Mouse (Mus musculus): ENCODE data around the gene Serpina9. TPM values are rescaled to one million over a fixed set of nuclear protein-coding genes. Genes with fewer than 3 reads are reported as not detected.
"Not testable (repeated sequence)": the region's sequence is repeated elsewhere in the genome, so short reads cannot be mapped to it uniquely, and the experiment has no call there.

Gene Serpina9
- total RNA-seq, 1 experiment = 0.18 TPM

GRCm38 (mm10) chr12:103963288-103963687 lies 50.3 kb downstream of the Serpina9 start:
- DNase-seq (ENCODE audit: low read depth, low spot score) = no peak
- no peak for TF ChIP-seq MAFK (IDR thresholded peaks at IDR 0.05; ENCODE audit: insufficient read depth, low read depth, low read length)
- in situ Hi-C loops (cut with MboI; ENCODE audit: low sequenced_read_pairs in 2 of 2, unreplicated experiment in 2 of 2) = loop anchor here in 1 of 2 experiments (10.0 kb wide), 1 partner anchor 68 kb away; no protein-coding TSS in a partner anchor
- H3K4me3 ChIP-seq (ENCODE audit: insufficient read depth in 1 of 2, low read depth in 1 of 2, low read length in 2 of 2, poor library complexity in 1 of 2, severe bottlenecking in 1 of 2) = no peak overlapping the region
- no peak overlapping the region for H3K27ac ChIP-seq (ENCODE audit: insufficient read depth, low read depth, low read length, poor library complexity, severe bottlenecking)
- no peaks in the 10 kb centered on the region for H3K4me1 ChIP-seq (ENCODE audit: control insufficient read depth in 2 of 2, insufficient read depth in 2 of 2, low read length in 2 of 2, poor library complexity in 1 of 2)
- peaks cover 5% of the 10 kb centered on the region for H3K9me3 ChIP-seq (ENCODE audit: control insufficient read depth, insufficient read depth, low read depth, low read length)
- H3K9ac ChIP-seq (ENCODE audit: insufficient read depth, low read depth, low read length, poor library complexity, severe bottlenecking) = no peak overlapping the region
- no peaks in the 10 kb centered on the region for H3K36me3 ChIP-seq (ENCODE audit: control insufficient read depth, insufficient read depth, low read length, poor library complexity, severe bottlenecking)

- DNase-seq (ENCODE audit: low read depth, low spot score) = no peak
- no peak overlapping the region for H3K9ac ChIP-seq (ENCODE audit: insufficient read depth, low read depth, low read length, poor library complexity, severe bottlenecking)
- no peak overlapping the region for H3K4me3 ChIP-seq (ENCODE audit: insufficient read depth in 1 of 2, low read depth in 1 of 2, low read length in 2 of 2, poor library complexity in 1 of 2, severe bottlenecking in 1 of 2)
- in situ Hi-C loops (cut with MboI; ENCODE audit: low sequenced_read_pairs in 2 of 2, unreplicated experiment in 2 of 2) = loop anchor here in 1 of 2 experiments (10.0 kb wide), 1 partner anchor 68 kb away; no protein-coding TSS in a partner anchor
- H3K36me3 ChIP-seq (ENCODE audit: control insufficient read depth, insufficient read depth, low read length, poor library complexity, severe bottlenecking) = no peaks in the 10 kb centered on the region
- TF ChIP-seq CHD2 (IDR thresholded peaks at IDR 0.05; ENCODE audit: low read depth, low read length) = no peak
- no peak for TF ChIP-seq ZNF384 (IDR thresholded peaks at IDR 0.05; ENCODE audit: low read depth, low read length)
- TF ChIP-seq MAFK (IDR thresholded peaks at IDR 0.05; ENCODE audit: insufficient read depth, low read depth, low read length) = no peak
- TF ChIP-seq HCFC1 (IDR thresholded peaks at IDR 0.05; ENCODE audit: borderline replicate concordance, insufficient read depth, low read length) = no peak
- TF ChIP-seq ZC3H11A (IDR thresholded peaks at IDR 0.05; ENCODE audit: borderline replicate concordance, low read depth, low read length) = no peak
- H3K9me3 ChIP-seq (ENCODE audit: control insufficient read depth, insufficient read depth, low read depth, low read length) = peaks cover 5% of the 10 kb centered on the region
- H3K27ac ChIP-seq (ENCODE audit: insufficient read depth, low read depth, low read length, poor library complexity, severe bottlenecking) = no peak overlapping the region
- no peaks in the 10 kb centered on the region for H3K4me1 ChIP-seq (ENCODE audit: control insufficient read depth in 2 of 2, insufficient read depth in 2 of 2, low read length in 2 of 2, poor library complexity in 1 of 2)
Observed at GRCm38 (mm10) chr12:103962860-103963259, 50.7 kb downstream of the Serpina9 start.

GRCm38 (mm10) chr12:103962337-103962736 lies 51.2 kb downstream of the Serpina9 start:
- Histone ChIP-seq H3K4me1 (ENCODE audit: control insufficient read depth in 2 of 2, insufficient read depth in 2 of 2, low read length in 2 of 2, poor library complexity in 1 of 2) (no peaks in the 10 kb centered on the region), H3K9ac (ENCODE audit: insufficient read depth, low read depth, low read length, poor library complexity, severe bottlenecking) (no peak overlapping the region), H3K4me3 (ENCODE audit: insufficient read depth in 1 of 2, low read depth in 1 of 2, low read length in 2 of 2, poor library complexity in 1 of 2, severe bottlenecking in 1 of 2) (no peak overlapping the region), H3K27ac (ENCODE audit: insufficient read depth, low read depth, low read length, poor library complexity, severe bottlenecking) (no peak overlapping the region), H3K36me3 (ENCODE audit: control insufficient read depth, insufficient read depth, low read length, poor library complexity, severe bottlenecking) (no peaks in the 10 kb centered on the region), H3K9me3 (ENCODE audit: control insufficient read depth, insufficient read depth, low read depth, low read length) (peaks cover 5% of the 10 kb centered on the region)
- no peak for DNase-seq (ENCODE audit: low read depth, low spot score)
- in situ Hi-C loops (cut with MboI; ENCODE audit: low sequenced_read_pairs in 2 of 2, unreplicated experiment in 2 of 2) = loop anchor here in 1 of 2 experiments (10.0 kb wide), 1 partner anchor 68 kb away; no protein-coding TSS in a partner anchor
- TF ChIP-seq ZNF384 (IDR thresholded peaks at IDR 0.05; ENCODE audit: low read depth, low read length) (no peak), CHD2 (IDR thresholded peaks at IDR 0.05; ENCODE audit: low read depth, low read length) (no peak), HCFC1 (IDR thresholded peaks at IDR 0.05; ENCODE audit: borderline replicate concordance, insufficient read depth, low read length) (no peak), ZC3H11A (IDR thresholded peaks at IDR 0.05; ENCODE audit: borderline replicate concordance, low read depth, low read length) (no peak), MAFK (IDR thresholded peaks at IDR 0.05; ENCODE audit: insufficient read depth, low read depth, low read length) (no peak)

- Histone ChIP-seq H3K36me3 (ENCODE audit: control insufficient read depth, insufficient read depth, low read length, poor library complexity, severe bottlenecking) (no peaks in the 10 kb centered on the region), H3K9me3 (ENCODE audit: control insufficient read depth, insufficient read depth, low read depth, low read length) (no peaks in the 10 kb centered on the region), H3K4me1 (ENCODE audit: control insufficient read depth in 2 of 2, insufficient read depth in 2 of 2, low read length in 2 of 2, poor library complexity in 1 of 2) (no peaks in the 10 kb centered on the region), H3K9ac (ENCODE audit: insufficient read depth, low read depth, low read length, poor library complexity, severe bottlenecking) (no peak overlapping the region), H3K27ac (ENCODE audit: insufficient read depth, low read depth, low read length, poor library complexity, severe bottlenecking) (no peak overlapping the region), H3K4me3 (ENCODE audit: insufficient read depth in 1 of 2, low read depth in 1 of 2, low read length in 2 of 2, poor library complexity in 1 of 2, severe bottlenecking in 1 of 2) (no peak overlapping the region)
- in situ Hi-C loops (cut with MboI; ENCODE audit: low sequenced_read_pairs in 2 of 2, unreplicated experiment in 2 of 2) = loop anchor here in 1 of 2 experiments (10.0 kb wide), 1 partner anchor 67 kb away; no protein-coding TSS in a partner anchor
- TF ChIP-seq HCFC1 (IDR thresholded peaks at IDR 0.05; ENCODE audit: borderline replicate concordance, insufficient read depth, low read length) (no peak), MAFK (IDR thresholded peaks at IDR 0.05; ENCODE audit: insufficient read depth, low read depth, low read length) (no peak)
- DNase-seq (ENCODE audit: low read depth, low spot score) = no peak
Observed at GRCm38 (mm10) chr12:103961716-103962115, 51.8 kb downstream of the Serpina9 start.

GRCm38 (mm10) chr12:103958798-103959197 lies 54.8 kb downstream of the Serpina9 start, which contains the start of gene Serpina1e:
Gene Serpina1e, minus strand, starts transcription at chr12:103958975.
- H3K27ac ChIP-seq (ENCODE audit: insufficient read depth, low read depth, low read length, poor library complexity, severe bottlenecking) = no peak within 1 kb of the TSS
- no peaks in the 10 kb centered on the region for H3K4me1 ChIP-seq (ENCODE audit: control insufficient read depth in 2 of 2, insufficient read depth in 2 of 2, low read length in 2 of 2, poor library complexity in 1 of 2)
- no peaks in the 10 kb centered on the region for H3K9me3 ChIP-seq (ENCODE audit: control insufficient read depth, insufficient read depth, low read depth, low read length)
- TF ChIP-seq CHD2 (IDR thresholded peaks at IDR 0.05; ENCODE audit: low read depth, low read length) (no peak), ZNF384 (IDR thresholded peaks at IDR 0.05; ENCODE audit: low read depth, low read length) (no peak), MAFK (IDR thresholded peaks at IDR 0.05; ENCODE audit: insufficient read depth, low read depth, low read length) (no peak), HCFC1 (IDR thresholded peaks at IDR 0.05; ENCODE audit: borderline replicate concordance, insufficient read depth, low read length) (no peak), ZC3H11A (IDR thresholded peaks at IDR 0.05; ENCODE audit: borderline replicate concordance, low read depth, low read length) (no peak)
- DNase-seq (ENCODE audit: low read depth, low spot score) = no peak
- no peak within 1 kb of the TSS for H3K9ac ChIP-seq (ENCODE audit: insufficient read depth, low read depth, low read length, poor library complexity, severe bottlenecking)
- H3K36me3 ChIP-seq (ENCODE audit: control insufficient read depth, insufficient read depth, low read length, poor library complexity, severe bottlenecking) = no peaks in the 10 kb centered on the region
- in situ Hi-C loops (cut with MboI; ENCODE audit: low sequenced_read_pairs in 2 of 2, unreplicated experiment in 2 of 2) = no loop called here
- H3K4me3 ChIP-seq (ENCODE audit: insufficient read depth in 1 of 2, low read depth in 1 of 2, low read length in 2 of 2, poor library complexity in 1 of 2, severe bottlenecking in 1 of 2) = no peak within 1 kb of the TSS

- H3K9ac ChIP-seq (ENCODE audit: insufficient read depth, low read depth, low read length, poor library complexity, severe bottlenecking); DNase-seq (ENCODE audit: low read depth, low spot score); in situ Hi-C loops (cut with MboI; ENCODE audit: low sequenced_read_pairs in 2 of 2, unreplicated experiment in 2 of 2); H3K36me3 ChIP-seq (ENCODE audit: control insufficient read depth, insufficient read depth, low read length, poor library complexity, severe bottlenecking); H3K27ac ChIP-seq (ENCODE audit: insufficient read depth, low read depth, low read length, poor library complexity, severe bottlenecking); H3K4me1 ChIP-seq (ENCODE audit: control insufficient read depth in 2 of 2, insufficient read depth in 2 of 2, low read length in 2 of 2, poor library complexity in 1 of 2); H3K4me3 ChIP-seq (ENCODE audit: insufficient read depth in 1 of 2, low read depth in 1 of 2, low read length in 2 of 2, poor library complexity in 1 of 2, severe bottlenecking in 1 of 2); H3K9me3 ChIP-seq (ENCODE audit: control insufficient read depth, insufficient read depth, low read depth, low read length): not testable (repeated sequence)
Observed at GRCm38 (mm10) chr12:103956555-103956954, 57.0 kb downstream of the Serpina9 start.

GRCm38 (mm10) chr12:103952972-103953371 lies 60.6 kb downstream of the Serpina9 start:
- H3K27ac ChIP-seq (ENCODE audit: insufficient read depth, low read depth, low read length, poor library complexity, severe bottlenecking); H3K4me3 ChIP-seq (ENCODE audit: insufficient read depth in 1 of 2, low read depth in 1 of 2, low read length in 2 of 2, poor library complexity in 1 of 2, severe bottlenecking in 1 of 2); H3K9me3 ChIP-seq (ENCODE audit: control insufficient read depth, insufficient read depth, low read depth, low read length); H3K4me1 ChIP-seq (ENCODE audit: control insufficient read depth in 2 of 2, insufficient read depth in 2 of 2, low read length in 2 of 2, poor library complexity in 1 of 2); H3K36me3 ChIP-seq (ENCODE audit: control insufficient read depth, insufficient read depth, low read length, poor library complexity, severe bottlenecking); H3K9ac ChIP-seq (ENCODE audit: insufficient read depth, low read depth, low read length, poor library complexity, severe bottlenecking); in situ Hi-C loops (cut with MboI; ENCODE audit: low sequenced_read_pairs in 2 of 2, unreplicated experiment in 2 of 2); DNase-seq (ENCODE audit: low read depth, low spot score): not testable (repeated sequence)

Data from ES-E14 (cell line).